Mouse (Mus musculus) liver, embryonic 11.5 days (tissue): ENCODE data around the gene Sh3glb2. TPM values are rescaled to one million over a fixed set of nuclear protein-coding genes. Genes with fewer than 3 reads are reported as not detected.

Experiments used
- ATAC-seq: fragments of 200-750 bp; cut with Nextera tagmentation; replicated peaks from 2 replicates; pipeline ENCODE4 v1.8.0; 2017; ENCODE audit warnings: moderate number of reproducible peaks, mild to moderate bottlenecking, moderate TSS enrichment, moderate library complexity; ENCODE audit not compliant: low FRiP score
- DNase-seq: peaks from one replicate; pipeline ENCODE4 v3.0.0-alpha.2; 2017; ENCODE audit warnings: low spot score
- H3K27ac ChIP-seq: fragments of 300-500 bp; sonication (generic); 2 replicates; pipeline ENCODE4 v1.5.1; 2014; ENCODE audit warnings: mild to moderate bottlenecking, low read depth, low read length, control low read depth
- H3K27me3 ChIP-seq: fragments of 300-500 bp; sonication (generic); replicated peaks from 2 replicates; pipeline ENCODE4 v1.6.1; 2014; ENCODE audit warnings: low read length, mixed read lengths; ENCODE audit not compliant: control insufficient read depth, insufficient read depth
- H3K36me3 ChIP-seq: fragments of 300-500 bp; sonication (generic); 2 replicates; pipeline ENCODE4 v1.6.1; 2014; ENCODE audit warnings: mild to moderate bottlenecking, low read length, moderate library complexity, mixed read lengths; ENCODE audit not compliant: control insufficient read depth, insufficient read depth
- H3K4me1 ChIP-seq: fragments of 300-500 bp; sonication (generic); replicated peaks from 2 replicates; pipeline ENCODE4 v1.6.1; 2014; ENCODE audit warnings: low read length, mixed read lengths; ENCODE audit not compliant: control insufficient read depth, insufficient read depth
- H3K4me2 ChIP-seq: fragments of 300-500 bp; sonication (generic); 2 replicates; pipeline ENCODE4 v1.6.1; 2014; ENCODE audit warnings: mild to moderate bottlenecking, control low read depth, moderate library complexity
- H3K4me3 ChIP-seq: fragments of 300-500 bp; sonication (generic); 2 replicates; pipeline ENCODE4 v1.5.1; 2014; ENCODE audit warnings: low read depth, low read length, control low read depth
- H3K9ac ChIP-seq: fragments of 300-500 bp; sonication (generic); 2 replicates; pipeline ENCODE4 v1.6.1; 2014; ENCODE audit warnings: low read depth, low read length, control low read depth
- H3K9me3 ChIP-seq: fragments of 300-500 bp; sonication (generic); 2 replicates; pipeline ENCODE4 v1.6.1; 2016; ENCODE audit warnings: low read length, inconsistent platforms, mixed read lengths; ENCODE audit not compliant: control insufficient read depth
- WGBS: fragments of 180-500 bp; shearing (Covaris S2); extraction: QIAGEN DNeasy Blood & Tissue Kit; methylation state at CpG from one replicate; pipeline ENCODE4 v1.1.7; 2014; 5-methylcytosine and 5-hydroxymethylcytosine counted together
- microRNA-seq: library from miRNA; unstranded; fragments of <30 nt; microRNA quantifications from one replicate; pipeline ENCODE4, GENCODE M21; 2017; ENCODE audit warnings: borderline number of aligned reads
- polyA plus RNA-seq: library from polyadenylated mRNA; unstranded; fragments of >200 nt; fragmentation: Nextera tagmentation; extraction: Ambion mirVana; gene quantifications from 2 replicates; pipeline ENCODE4 v1.2.1, GENCODE M21; 2014

Gene Sh3glb2
- polyA plus RNA-seq, 1 experiment from 2014 or later = 48.9 TPM

- ATAC-seq (no peak), DNase-seq (no peak)
- Histone ChIP-seq H3K4me2 (no peak overlapping the region), H3K9me3 (no peaks in the 10 kb centered on the region), H3K27me3 (no peaks in the 10 kb centered on the region), H3K27ac (no peak overlapping the region), H3K36me3 (peaks cover 51% of the 10 kb centered on the region), H3K4me1 (no peaks in the 10 kb centered on the region), H3K4me3 (no peak overlapping the region), H3K9ac (no peak overlapping the region)
- WGBS = 93% methylated on average over 4 of the region's 4 CpGs
Measured at GRCm38 (mm10) chr2:30316136-30316535, 43.0 kb downstream of the Sh3glb2 start.

- peaks cover 74% of the 10 kb centered on the region for H3K36me3 ChIP-seq
- H3K4me3 ChIP-seq = no peak overlapping the region
- ATAC-seq (no peak), DNase-seq (no peak)
- no peaks in the 10 kb centered on the region for H3K27me3 ChIP-seq
- H3K9me3 ChIP-seq = no peaks in the 10 kb centered on the region
- H3K9ac ChIP-seq = no peak overlapping the region
- no peak overlapping the region for H3K27ac ChIP-seq
- H3K4me1 ChIP-seq = no peaks in the 10 kb centered on the region
- 93% methylated on average over 2 of the region's 2 CpGs for WGBS
- no peak overlapping the region for H3K4me2 ChIP-seq
Measured at GRCm38 (mm10) chr2:30311481-30311880, 47.7 kb downstream of the Sh3glb2 start.

- no peak overlapping the region for H3K4me2 ChIP-seq
- peaks cover 70% of the 10 kb centered on the region for H3K36me3 ChIP-seq
- H3K9ac ChIP-seq = no peak overlapping the region
- no peaks in the 10 kb centered on the region for H3K4me1 ChIP-seq
- no peak overlapping the region for H3K4me3 ChIP-seq
- no peaks in the 10 kb centered on the region for H3K9me3 ChIP-seq
- no peak for ATAC-seq
- 60% methylated on average over 3 of the region's 3 CpGs for WGBS
- DNase-seq = no peak
- no peaks in the 10 kb centered on the region for H3K27me3 ChIP-seq
- no peak overlapping the region for H3K27ac ChIP-seq
Measured at GRCm38 (mm10) chr2:30309351-30309750, 49.8 kb downstream of the Sh3glb2 start.

- no peak overlapping the region for H3K27ac ChIP-seq
- no peak overlapping the region for H3K4me3 ChIP-seq
- WGBS = 91% methylated on average over 7 of the region's 7 CpGs
- H3K9ac ChIP-seq = no peak overlapping the region
- no peak overlapping the region for H3K4me2 ChIP-seq
- no peaks in the 10 kb centered on the region for H3K27me3 ChIP-seq
- no peaks in the 10 kb centered on the region for H3K9me3 ChIP-seq
- DNase-seq (no peak), ATAC-seq (no peak)
- peaks cover 52% of the 10 kb centered on the region for H3K36me3 ChIP-seq
- no peaks in the 10 kb centered on the region for H3K4me1 ChIP-seq
Measured at GRCm38 (mm10) chr2:30306087-30306486, 53.0 kb downstream of the Sh3glb2 start.

GRCm38 (mm10) chr2:30299966-30300365 lies 59.2 kb downstream of the Sh3glb2 start:
- no peaks in the 10 kb centered on the region for H3K9me3 ChIP-seq
- no peak overlapping the region for H3K4me2 ChIP-seq
- no peak overlapping the region for H3K27ac ChIP-seq
- H3K27me3 ChIP-seq = no peaks in the 10 kb centered on the region
- no peak for DNase-seq
- no peaks in the 10 kb centered on the region for H3K4me1 ChIP-seq
- WGBS = 86% methylated on average over 5 of the region's 5 CpGs
- no peak overlapping the region for H3K9ac ChIP-seq
- H3K36me3 ChIP-seq = peaks cover 31% of the 10 kb centered on the region
- H3K4me3 ChIP-seq = no peak overlapping the region
- ATAC-seq = no peak

- peaks cover 29% of the 10 kb centered on the region for H3K36me3 ChIP-seq
- no peaks in the 10 kb centered on the region for H3K9me3 ChIP-seq
- no peak overlapping the region for H3K4me2 ChIP-seq
- no peak overlapping the region for H3K4me3 ChIP-seq
- DNase-seq = no peak
- no peaks in the 10 kb centered on the region for H3K27me3 ChIP-seq
- H3K9ac ChIP-seq = no peak overlapping the region
- ATAC-seq = no peak
- WGBS = 70% methylated on average over 3 of the region's 3 CpGs
- no peak overlapping the region for H3K27ac ChIP-seq
- no peaks in the 10 kb centered on the region for H3K4me1 ChIP-seq
Measured at GRCm38 (mm10) chr2:30299525-30299924, 59.6 kb downstream of the Sh3glb2 start.

Small RNA genes within 50 kb of the gene (microRNA-seq; reads per million reads assigned to microRNA genes)
- gene Gm47292 = not detected

Other genes with a start within 250 kb of the Sh3glb2 start
- gene Zer1, start 234.8 kb downstream of the Sh3glb2 start, polyA plus RNA-seq = 4.7 and 6.2 TPM in 2 replicates
- 6.9 and 9.2 TPM in 2 replicates for gene Tbc1d13, start 225.6 kb downstream of the Sh3glb2 start, polyA plus RNA-seq
- gene Endog, start 187.8 kb downstream of the Sh3glb2 start, polyA plus RNA-seq = 27.1 and 29.1 TPM in 2 replicates
- 85.0 and 87.2 TPM in 2 replicates for gene Spout1, start 180.9 kb downstream of the Sh3glb2 start, polyA plus RNA-seq
- 17.7 and 18.2 TPM in 2 replicates for gene Kyat1, start 153.5 kb downstream of the Sh3glb2 start, polyA plus RNA-seq
- gene Lrrc8a, start 121.6 kb downstream of the Sh3glb2 start, polyA plus RNA-seq = 21.4 and 21.7 TPM in 2 replicates
- 0.16 and 0.23 TPM in 2 replicates for gene Gm28035, start 118.8 kb downstream of the Sh3glb2 start, polyA plus RNA-seq
- gene Phyhd1, start 93.1 kb downstream of the Sh3glb2 start, polyA plus RNA-seq = 10.5 and 11.7 TPM in 2 replicates
- not detected in 2 replicates for gene Gm28038, start 78.3 kb downstream of the Sh3glb2 start, polyA plus RNA-seq
- 24.2 and 25.6 TPM in 2 replicates for gene Dolk, start 73.0 kb downstream of the Sh3glb2 start, polyA plus RNA-seq
- gene Nup188, start 72.9 kb downstream of the Sh3glb2 start, polyA plus RNA-seq = 60.1 and 64.5 TPM in 2 replicates
- 19.7 and 21.2 TPM in 2 replicates for gene Miga2, start 4.9 kb upstream of the Sh3glb2 start, polyA plus RNA-seq
- gene Dolpp1, start 32.9 kb upstream of the Sh3glb2 start, polyA plus RNA-seq = 37.6 and 39.9 TPM in 2 replicates
- 26.1 and 38.3 TPM in 2 replicates for gene Crat, start 56.5 kb upstream of the Sh3glb2 start, polyA plus RNA-seq
- 124 and 135 TPM in 2 replicates for gene Ptpa, start 56.7 kb upstream of the Sh3glb2 start, polyA plus RNA-seq
- gene Ier5l, start 114.9 kb upstream of the Sh3glb2 start, polyA plus RNA-seq = 1.2 TPM in 2 replicates
- 0.38 TPM in 1 of 2 replicates, not detected in the other for gene Cstad, start 235.7 kb upstream of the Sh3glb2 start, polyA plus RNA-seq